Mouse (Mus musculus) lung, adult 2 months (tissue): Measurements from ENCODE around the gene Zkscan17.
A peak's percentile ranks its signal among the peaks of the same experiment; 100 is the strongest.

ENCODE experiments used
- CTCF ChIP-seq: fragments of 200-500 bp; IDR thresholded peaks from 2 replicates; pipeline ENCODE4 v1.5.1; 2011; ENCODE audit warnings: mild to moderate bottlenecking, low read length, control low read depth; ENCODE audit not compliant: insufficient read depth
- POLR2A ChIP-seq: fragments of 200-500 bp; IDR thresholded peaks from 2 replicates; pipeline ENCODE4 v1.6.1; 2011; ENCODE audit warnings: low read depth, mild to moderate bottlenecking, control low read depth, low read length, borderline replicate concordance; ENCODE audit errors: extremely low read depth

DNA sequence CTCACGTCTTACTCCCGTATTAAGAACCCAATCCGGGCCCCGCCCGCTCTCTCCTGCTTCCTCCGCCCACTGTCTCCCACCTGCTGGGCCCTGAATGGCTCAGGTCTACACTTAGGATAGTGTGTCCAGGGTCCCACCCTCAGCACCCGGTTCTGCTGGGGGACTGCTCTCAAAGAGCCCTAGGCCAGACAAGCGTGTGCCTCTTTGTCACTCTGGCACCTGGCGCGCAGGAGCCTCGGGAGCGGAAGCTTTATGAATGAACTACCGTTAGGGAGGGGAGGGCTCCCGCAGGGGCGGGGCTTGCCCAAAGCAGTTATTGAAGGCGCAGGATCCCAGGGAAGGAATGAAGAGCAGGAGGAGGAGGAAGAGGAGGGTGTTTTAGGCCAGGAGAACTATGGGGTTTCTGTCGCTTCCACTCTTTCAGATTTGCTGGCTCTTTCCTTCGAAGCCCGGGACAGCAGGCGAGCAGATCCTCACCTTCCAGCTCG is 21.2 kb downstream of the Zkscan17 start:
- TF ChIP-seq CTCF (no peak), POLR2A (0 out of 2 replicates have a peak, but pooled peaks have one; percentile 8)
